Comparison of ENCODE assay signal across 21 mouse cellular contexts in genomic region chr1:122076085-122076484, GRCm38 (mm10).
DNase-seq lines count a peak whose midpoint lies in the region; TF ChIP-seq lines count a peak whose summit lies in the region.
"Had no signal": no experiment of that assay in that cellular context is flagged by ENCODE, and none has a peak within 500 bp of the region (broad histone marks: within the 10 kb centered on the region; RNA-seq: fewer than 3 reads in every experiment).

No protein-coding gene starts in this region.

- H3K36me3 ChIP-seq in CH12.LX (replicated peaks in 1 of 2; ENCODE audit: control insufficient read depth in 1 of 2, insufficient read depth in 1 of 2, low read length in 1 of 2) (no peaks in the 10 kb centered on the region), ES-E14 (ENCODE audit: control insufficient read depth, insufficient read depth, low read length, poor library complexity, severe bottlenecking) (no peaks in the 10 kb centered on the region)
- H3K36me3 ChIP-seq: G1E had no signal

- no peak for TF ChIP-seq CTCF in CH12.LX (conservative IDR thresholded peaks at IDR 0.05 in 1 of 2, IDR thresholded peaks at IDR 0.05 in 1 of 2; ENCODE audit: low read depth in 2 of 2, low read length in 2 of 2)

- TF ChIP-seq RAD21 in CH12.LX (IDR thresholded peaks at IDR 0.05; ENCODE audit: low read depth, low read length): no peak

- no peak overlapping the region for H3K27ac ChIP-seq in CH12.LX (ENCODE audit: insufficient read depth, low read depth)
- H3K27ac ChIP-seq in ES-E14 (ENCODE audit: insufficient read depth, low read depth, low read length, poor library complexity, severe bottlenecking): no peak overlapping the region

- TF ChIP-seq POLR2A in CH12.LX (IDR thresholded peaks at IDR 0.05; ENCODE audit: low read depth, low read length): no peak

- no peaks in the 10 kb centered on the region for H3K4me1 ChIP-seq in CH12.LX (ENCODE audit: control insufficient read depth in 1 of 2, insufficient read depth in 2 of 2)
- H3K4me1 ChIP-seq in ES-E14 (ENCODE audit: control insufficient read depth in 2 of 2, insufficient read depth in 2 of 2, low read length in 2 of 2, poor library complexity in 1 of 2): no peaks in the 10 kb centered on the region

- no peak for TF ChIP-seq EP300 in CH12.LX (IDR thresholded peaks at IDR 0.05; ENCODE audit: low read length)

- H3K9me3 ChIP-seq in CH12.LX (replicated peaks; ENCODE audit: low read length) (peaks cover 31% of the 10 kb centered on the region), ES-E14 (ENCODE audit: control insufficient read depth, insufficient read depth, low read depth, low read length) (no peaks in the 10 kb centered on the region)

- H3K9ac ChIP-seq in CH12.LX (ENCODE audit: insufficient read depth, low read depth) (no peak overlapping the region), ES-E14 (ENCODE audit: insufficient read depth, low read depth, low read length, poor library complexity, severe bottlenecking) (no peak overlapping the region)

- dilution Hi-C loops in CH12.LX (cut with MboI; ENCODE audit: extremely low pct_ligation_motif_present, extremely low pct_unique_long_range_greater_than_20kb, low sequenced_read_pairs): no loop called here

- no peak for DNase-seq in CH12.LX (ENCODE audit: extremely low read depth)
- DNase-seq in ES-E14 (ENCODE audit: low read depth, low spot score): no peak
- DNase-seq in brain, adult 2 months (ENCODE audit: low read depth, low spot score): peak; percentile 45
- DNase-seq in left cerebral cortex, postnatal 14 days (ENCODE audit: low spot score in 2 of 2): no peak
- no peak for DNase-seq in spleen, adult 12 weeks (ENCODE audit: low spot score)
- DNase-seq in kidney, adult 18-20 months: no peak
- DNase-seq: adrenal gland, adult 2 months; adrenal gland, adult 8-10 months; adrenal gland, postnatal 10 days; adrenal gland, postnatal 14 days; adrenal gland, postnatal 25 days; adrenal gland, postnatal 36 days; B cell, adult 2 months; cerebellum, adult 11 months; cerebellum, adult 11-12 months; cerebellum, adult 18-20 months; cerebellum, adult 2 months; cerebellum, adult 8-10 months; cerebellum, adult 9-10 months had no signal

- no peak overlapping the region for H3K4me3 ChIP-seq in CH12.LX (replicated peaks in 1 of 3; ENCODE audit: low read depth in 2 of 3, low read length in 2 of 3, poor library complexity in 1 of 3)
- no peak overlapping the region for H3K4me3 ChIP-seq in ES-E14 (ENCODE audit: insufficient read depth in 1 of 2, low read depth in 1 of 2, low read length in 2 of 2, poor library complexity in 1 of 2, severe bottlenecking in 1 of 2)

- no peaks in the 10 kb centered on the region for H3K79me2 ChIP-seq in CH12.LX (replicated peaks; ENCODE audit: control insufficient read depth, extremely low read depth, insufficient read depth, poor library complexity, severe bottlenecking)

- intact Hi-C loops in left cerebral cortex, postnatal 14 days (cut with DNase I): no loop called here

- in situ Hi-C loops in CH12.LX (cut with MboI; ENCODE audit: low pct_ligation_motif_present, low pct_unique_long_range_greater_than_20kb, low sequenced_read_pairs) (no loop called here), ES-E14 (cut with MboI; ENCODE audit: low sequenced_read_pairs in 2 of 2, unreplicated experiment in 2 of 2) (no loop called here)

- no peaks in the 10 kb centered on the region for H3K27me3 ChIP-seq in CH12.LX (replicated peaks)
- H3K27me3 ChIP-seq: Patski had no signal

- H3K4me2 ChIP-seq in CH12.LX (ENCODE audit: insufficient read depth, low read depth, poor library complexity, severe bottlenecking): no peak overlapping the region

TF ChIP-seq in CH12.LX, 34 proteins besides CTCF, POLR2A, EP300 and RAD21:
- TF ChIP-seq PAX5 (IDR thresholded peaks at IDR 0.05; ENCODE audit: low read length) (no peak), MAFK (IDR thresholded peaks at IDR 0.05; ENCODE audit: insufficient replicate concordance, low read length) (0 out of 2 replicates have a peak, but pooled peaks have one; percentile 53), BHLHE40 (IDR thresholded peaks at IDR 0.05; ENCODE audit: low read depth, low read length) (no peak), GABPA (IDR thresholded peaks at IDR 0.05; ENCODE audit: insufficient replicate concordance, low read depth, low read length) (no peak)

TF ChIP-seq in ES-E14, 5 proteins besides CTCF, POLR2A, EP300 and RAD21:
- peak; percentile 62 for TF ChIP-seq MAFK (IDR thresholded peaks at IDR 0.05; ENCODE audit: insufficient read depth, low read depth, low read length)
- no peak for TF ChIP-seq CHD2 (IDR thresholded peaks at IDR 0.05; ENCODE audit: low read depth, low read length)
- TF ChIP-seq ZC3H11A (IDR thresholded peaks at IDR 0.05; ENCODE audit: borderline replicate concordance, low read depth, low read length): no peak
